Mouse (Mus musculus): ENCODE data around the gene Abtb2.

DNA sequence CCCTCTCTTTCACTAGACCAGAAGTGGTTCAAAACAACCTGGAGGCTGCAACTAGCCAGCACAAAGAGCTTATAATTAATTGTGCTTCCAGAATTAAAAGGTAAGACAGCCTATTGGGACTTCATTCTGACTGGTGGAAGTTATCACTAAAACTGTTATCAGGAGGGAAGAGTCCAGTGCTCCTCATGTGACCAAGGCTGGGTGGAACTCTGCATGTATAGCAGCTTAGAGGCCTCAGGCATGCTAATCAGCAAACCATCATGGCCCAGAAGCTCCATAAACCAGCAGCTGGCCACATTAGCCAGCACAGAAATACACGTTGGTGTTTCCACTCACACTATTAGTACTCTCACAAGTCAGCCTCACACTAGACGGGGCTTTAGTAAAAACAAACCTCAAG is 180.7 kb downstream of the Abtb2 start:
- no peak for TF ChIP-seq CTCF (IDR thresholded peaks at IDR 0.05; ENCODE audit: extremely low read depth, insufficient read depth, insufficient read length, insufficient replicate concordance)
- no peak for TF ChIP-seq POLR2A (IDR thresholded peaks at IDR 0.05; ENCODE audit: low read depth, low read length)
